Comparison of ENCODE assay signal across 24 mouse cellular contexts in the genomic region with DNA sequence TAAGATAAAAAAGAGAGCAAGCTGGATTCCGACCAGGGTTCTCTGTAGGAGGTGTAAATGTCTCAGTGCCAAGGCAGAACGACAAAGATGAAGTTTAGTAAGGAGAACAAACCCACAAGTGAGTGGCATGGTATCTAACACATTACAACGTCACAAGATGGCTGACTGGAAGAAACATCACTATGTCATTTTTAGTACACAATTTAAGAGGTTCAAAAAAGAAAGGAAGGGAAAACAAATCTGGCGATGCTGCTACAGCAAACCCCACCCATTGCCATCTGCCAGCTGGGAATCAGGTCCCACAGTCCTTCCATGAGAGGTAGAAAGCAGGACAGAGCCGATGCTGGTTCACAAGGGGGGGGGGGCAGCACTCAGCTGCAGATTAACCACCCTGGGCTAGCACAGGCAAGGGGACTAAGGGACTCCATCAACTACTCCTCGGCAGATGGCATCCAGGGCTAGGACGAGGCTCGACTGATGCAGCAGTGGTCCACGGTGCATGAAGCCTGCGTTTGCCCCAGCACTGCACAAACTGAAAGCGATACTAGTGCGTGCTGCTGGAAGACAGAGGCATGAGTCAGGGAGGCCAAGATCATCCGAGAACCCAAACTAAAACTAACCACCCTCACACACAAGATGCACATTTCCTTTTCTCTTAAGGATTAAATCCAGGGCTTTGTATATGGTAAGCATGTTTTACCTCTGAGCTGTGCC. TPM values are rescaled to one million over a fixed set of nuclear protein-coding genes. Genes with fewer than 3 reads are reported as not detected.
A peak's percentile ranks its signal among the peaks of the same experiment; 100 is the strongest.
DNase-seq lines count a peak whose midpoint lies in the region; ATAC-seq and TF ChIP-seq lines count a peak whose summit lies in the region.
"Had no signal": no experiment of that assay in that cellular context is flagged by ENCODE, and none has a peak within 500 bp of the region (broad histone marks: within the 10 kb centered on the region; RNA-seq: fewer than 3 reads in every experiment).

No protein-coding gene starts in this region.

- H3K9ac ChIP-seq in CH12.LX (ENCODE audit: insufficient read depth, low read depth), result peak overlapping the region; percentile 29; the same call in 1 of the 2 replicates
- H3K9ac ChIP-seq in forebrain, embryonic 14.5 days (ENCODE audit: low read length), result no peak overlapping the region
- H3K9ac ChIP-seq: embryonic facial prominence, embryonic 13.5 days; forebrain, embryonic 12.5 days; forebrain, postnatal 0 days; heart, embryonic 13.5 days; hindbrain, embryonic 12.5 days had no signal

- no peaks in the 10 kb centered on the region for H3K9me3 ChIP-seq in CH12.LX (replicated peaks; ENCODE audit: low read length)
- H3K9me3 ChIP-seq in forebrain, embryonic 14.5 days (replicated peaks; ENCODE audit: control insufficient read depth, low read length), result no peaks in the 10 kb centered on the region
- H3K9me3 ChIP-seq: embryonic facial prominence, embryonic 13.5 days; forebrain, embryonic 12.5 days; heart, embryonic 13.5 days; hindbrain, embryonic 12.5 days had no signal

- TF ChIP-seq EP300 in CH12.LX (IDR thresholded peaks at IDR 0.05; ENCODE audit: low read length), result no peak

- peaks cover 0 to 23% of the 10 kb centered on the region in 2 experiments; a peak in 3 of 4 replicates for H3K4me1 ChIP-seq in CH12.LX (ENCODE audit: control insufficient read depth in 1 of 2, insufficient read depth in 2 of 2)
- H3K4me1 ChIP-seq in forebrain, embryonic 14.5 days (ENCODE audit: control insufficient read depth, insufficient read depth, low read length), result no peaks in the 10 kb centered on the region
- H3K4me1 ChIP-seq: embryonic facial prominence, embryonic 13.5 days; forebrain, embryonic 12.5 days; hindbrain, embryonic 12.5 days had no signal

- no peak for TF ChIP-seq CTCF in CH12.LX (conservative IDR thresholded peaks at IDR 0.05 in 1 of 2, IDR thresholded peaks at IDR 0.05 in 1 of 2; ENCODE audit: low read depth in 2 of 2, low read length in 2 of 2)

- H3K27me3 ChIP-seq in CH12.LX (replicated peaks), result no peaks in the 10 kb centered on the region
- no peaks in the 10 kb centered on the region for H3K27me3 ChIP-seq in forebrain, embryonic 14.5 days (replicated peaks; ENCODE audit: control insufficient read depth, insufficient read depth, low read length)
- H3K27me3 ChIP-seq: embryonic facial prominence, embryonic 13.5 days; forebrain, embryonic 12.5 days; heart, embryonic 13.5 days; hindbrain, embryonic 12.5 days had no signal

- peak; percentile 44; the same call in 1 of the 2 replicates for TF ChIP-seq POLR2A in CH12.LX (IDR thresholded peaks at IDR 0.05; ENCODE audit: low read depth, low read length)

- H3K79me2 ChIP-seq in CH12.LX (replicated peaks; ENCODE audit: control insufficient read depth, extremely low read depth, insufficient read depth, poor library complexity, severe bottlenecking), result no peaks in the 10 kb centered on the region

- peaks cover 10 to 48% of the 10 kb centered on the region in 2 experiments for H3K36me3 ChIP-seq in CH12.LX (replicated peaks in 1 of 2; ENCODE audit: control insufficient read depth in 1 of 2, insufficient read depth in 1 of 2, low read length in 1 of 2)
- peaks cover 82% of the 10 kb centered on the region for H3K36me3 ChIP-seq in forebrain, embryonic 14.5 days (ENCODE audit: control insufficient read depth, insufficient read depth, low read length)

- H3K4me2 ChIP-seq in CH12.LX (ENCODE audit: insufficient read depth, low read depth, poor library complexity, severe bottlenecking), result peak overlapping the region; percentile 59
- no peak overlapping the region for H3K4me2 ChIP-seq in forebrain, embryonic 14.5 days (ENCODE audit: low read length)
- H3K4me2 ChIP-seq: embryonic facial prominence, embryonic 13.5 days; forebrain, embryonic 12.5 days; heart, embryonic 13.5 days; hindbrain, embryonic 12.5 days had no signal

- in situ Hi-C loops in CH12.LX (cut with MboI; ENCODE audit: low pct_ligation_motif_present, low pct_unique_long_range_greater_than_20kb, low sequenced_read_pairs), result no loop called here

- ATAC-seq in forebrain, embryonic 14.5 days, result no peak
- ATAC-seq: CD4-positive, CD25-positive, alpha-beta regulatory T cell, adult 4 months; forebrain, postnatal 0 days; hindbrain, embryonic 16.5 days had no signal

- peak; percentile 69 for DNase-seq in heart, adult 11 months
- DNase-seq in heart, postnatal 36 days, result no peak
- DNase-seq in 3T3-L1 (ENCODE audit: low read depth, low spot score), result peak; percentile 34
- peak; percentile 53 for DNase-seq in CH12.LX (ENCODE audit: extremely low read depth)
- DNase-seq in induced T-regulatory cell, adult 2 months (ENCODE audit: low read depth), result peak; percentile 42
- DNase-seq in forebrain, embryonic 14.5 days (ENCODE audit: low spot score), result no peak
- no peak for DNase-seq in gastrocnemius, postnatal 14 days
- DNase-seq: adrenal gland, adult 2 months; adrenal gland, postnatal 25 days; B cell, adult 2 months; cerebellum, adult 11 months; cerebellum, adult 8-10 months; cerebellum, postnatal 14 days; embryo, embryonic 11 days; forebrain, postnatal 0 days; gastrocnemius, postnatal 25 days; heart, postnatal 4 days; kidney, adult 11 months had no signal

- peak overlapping the region; percentile 12; the same call in 1 of the 2 replicates for H3K27ac ChIP-seq in CH12.LX (ENCODE audit: insufficient read depth, low read depth)
- no peak overlapping the region for H3K27ac ChIP-seq in forebrain, embryonic 14.5 days (ENCODE audit: low read depth, low read length)
- H3K27ac ChIP-seq: embryonic facial prominence, embryonic 13.5 days; forebrain, embryonic 12.5 days; heart, embryonic 13.5 days; hindbrain, embryonic 12.5 days had no signal

- intact Hi-C loops in heart, postnatal 36 days (cut with DNase I), result no loop called here
- intact Hi-C loops in gastrocnemius, postnatal 14 days (cut with DNase I; ENCODE audit: low total_unique reads), result no loop called here

- no peak for TF ChIP-seq RAD21 in CH12.LX (IDR thresholded peaks at IDR 0.05; ENCODE audit: low read depth, low read length)

- H3K4me3 ChIP-seq in CH12.LX (replicated peaks in 1 of 3; ENCODE audit: low read depth in 2 of 3, low read length in 2 of 3, poor library complexity in 1 of 3), result peak overlapping the region in 2 of 3 experiments; percentile 12 to 20
- no peak overlapping the region for H3K4me3 ChIP-seq in forebrain, embryonic 14.5 days (ENCODE audit: low read depth, low read length)
- H3K4me3 ChIP-seq: embryonic facial prominence, embryonic 13.5 days; forebrain, embryonic 12.5 days; heart, embryonic 13.5 days; hindbrain, embryonic 12.5 days had no signal

- WGBS in forebrain, embryonic 14.5 days, result 85% methylated on average over 13 of the region's 13 CpGs

- dilution Hi-C loops in CH12.LX (cut with MboI; ENCODE audit: extremely low pct_ligation_motif_present, extremely low pct_unique_long_range_greater_than_20kb, low sequenced_read_pairs), result no loop called here

TF ChIP-seq in CH12.LX, 34 proteins besides CTCF, POLR2A, EP300 and RAD21:
- peak; percentile 57; the same call in 1 of the 2 replicates for TF ChIP-seq BHLHE40 (IDR thresholded peaks at IDR 0.05; ENCODE audit: low read depth, low read length)
- no peak for TF ChIP-seq UBTF (IDR thresholded peaks at IDR 0.05; ENCODE audit: low read depth, low read length)
- TF ChIP-seq GABPA (IDR thresholded peaks at IDR 0.05; ENCODE audit: insufficient replicate concordance, low read depth, low read length), result no peak
- peak; percentile 78 for TF ChIP-seq IRF4 (IDR thresholded peaks at IDR 0.05; ENCODE audit: low read depth, low read length)
- no peak for TF ChIP-seq HCFC1 (IDR thresholded peaks at IDR 0.05; ENCODE audit: low read depth, low read length)
- no peak for TF ChIP-seq CHD2 (IDR thresholded peaks at IDR 0.05; ENCODE audit: low read length)
- TF ChIP-seq MAFK (IDR thresholded peaks at IDR 0.05; ENCODE audit: insufficient replicate concordance, low read length), result no peak

RNA-seq across cellular contexts. Expression of a gene that starts 13.3 kb away (rescaled TPM):
- total RNA-seq in heart, postnatal 36 days (2021), result 1 to 10 TPM; 2.5 to 3.0 TPM
- total RNA-seq in CH12.LX (2012; rRNA removed) (3.5 TPM in 2 replicates), CH12.LX (2014; rRNA removed) (2.3 and 2.4 TPM in 2 replicates)
- 2.0 and 2.3 TPM in 2 replicates for polyA plus RNA-seq in CH12.LX (2012; ENCODE audit: insufficient read length, low read depth)
- polyA plus RNA-seq in forebrain, embryonic 14.5 days (2014; fragmentation: Nextera tagmentation; extraction: Ambion mirVana), result 37.1 and 42.8 TPM in 2 replicates
- 1 to 10 TPM; 1.9 to 2.9 TPM for total RNA-seq in gastrocnemius, postnatal 14 days (2021)

RNA-seq across cellular contexts. Expression of a gene that starts 39.8 kb away (rescaled TPM):
- total RNA-seq in heart, postnatal 36 days (2021), result 10 to 100 TPM; 12.2 to 14.8 TPM
- total RNA-seq in CH12.LX (2012; rRNA removed) (30.3 and 39.0 TPM in 2 replicates), CH12.LX (2014; rRNA removed) (28.5 and 31.4 TPM in 2 replicates)
- polyA plus RNA-seq in CH12.LX (2012; ENCODE audit: insufficient read length, low read depth), result 44.0 and 51.3 TPM in 2 replicates
- 40.5 and 43.1 TPM in 2 replicates for polyA plus RNA-seq in forebrain, embryonic 14.5 days (2014; fragmentation: Nextera tagmentation; extraction: Ambion mirVana)
- total RNA-seq in gastrocnemius, postnatal 14 days (2021), result 10 to 100 TPM in 1 of 2 experiments, 1 to 10 TPM in 1; 9.2 to 10.5 TPM

RNA-seq across cellular contexts. Expression of a gene that starts 43.2 kb away (rescaled TPM):
- total RNA-seq in heart, postnatal 36 days (2021), result 10 to 100 TPM; 11.9 to 13.4 TPM
- total RNA-seq in CH12.LX (2012; rRNA removed) (5.8 and 7.8 TPM in 2 replicates), CH12.LX (2014; rRNA removed) (6.3 and 6.8 TPM in 2 replicates)
- 5.3 and 5.9 TPM in 2 replicates for polyA plus RNA-seq in CH12.LX (2012; ENCODE audit: insufficient read length, low read depth)
- polyA plus RNA-seq in forebrain, embryonic 14.5 days (2014; fragmentation: Nextera tagmentation; extraction: Ambion mirVana), result 22.1 and 23.6 TPM in 2 replicates
- 10 to 100 TPM in 1 of 2 experiments, 1 to 10 TPM in 1; 9.6 to 11.6 TPM for total RNA-seq in gastrocnemius, postnatal 14 days (2021)

Comparison
In these comparisons a context has a peak if more than half of its experiments do, and no peak if none do; other contexts are left out.
1. DNase-seq: peak in heart, adult 11 months (single experiment), 3T3-L1 (single experiment), CH12.LX (single experiment) and induced T-regulatory cell, adult 2 months (single experiment); none in heart, postnatal 36 days (0 of 2), forebrain, embryonic 14.5 days (single experiment) and gastrocnemius, postnatal 14 days (single experiment).